Mouse (Mus musculus) left cerebral cortex, adult 18-20 months (tissue): Measurements from ENCODE around the gene Kbtbd13. TPM values are rescaled to one million over a fixed set of nuclear protein-coding genes. Genes with fewer than 3 reads are reported as not detected.

Source experiments
- DNase-seq, 2 experiments: peaks; one replicate each; pipeline ENCODE4 v3.0.0; 2021 to 2022; ENCODE audit warnings: low spot score in 2 of 2, mixed read lengths in 1 of 2
- long read RNA-seq, 2 experiments: library from polyadenylated mRNA; stranded (forward); transcript quantifications; one replicate each; pipeline ENCODE4 v2.0.0; 2021
- total RNA-seq, 2 experiments: library from RNA; stranded (reverse); gene quantifications; 2 replicates each; pipeline ENCODE4 v1.2.3; 2021

Gene Kbtbd13
- under 1 TPM in 1 of 2 experiments, not detected in 1; 0.16 TPM for total RNA-seq
- long read RNA-seq, experiment 1 = 0 reads
- long read RNA-seq, experiment 2, partial matches to known transcripts = 0 of 1 reads
- long read RNA-seq, experiment 2, other reads (novel, unspliced or antisense) = 0 of 1 reads

GRCm38 (mm10) chr9:65391613-65391964, at the start of gene Kbtbd13:
Kbtbd13 (minus strand) TSS chr9:65391652.
- no peak for DNase-seq

- DNase-seq = peak; percentile 88 to 92
Measured at GRCm38 (mm10) chr9:65435671-65436301, 44.3 kb upstream of the Kbtbd13 start, which contains the start of gene Mtfmt. Mtfmt (plus strand) TSS chr9:65435782.

GRCm38 (mm10) chr9:65435211-65435610, 43.8 kb upstream of the Kbtbd13 start:
- DNase-seq = no peak

- peak in 1 of 2 experiments; percentile 20 for DNase-seq
Measured at GRCm38 (mm10) chr9:65434140-65434539, 42.7 kb upstream of the Kbtbd13 start.

GRCm38 (mm10) chr9:65432236-65432635, 40.8 kb upstream of the Kbtbd13 start:
- peak; percentile 89 to 94 for DNase-seq

- no peak for DNase-seq
Measured at GRCm38 (mm10) chr9:65430921-65431320, 39.5 kb upstream of the Kbtbd13 start.

- DNase-seq = no peak
Measured at GRCm38 (mm10) chr9:65430401-65430800, 38.9 kb upstream of the Kbtbd13 start.

- no peak for DNase-seq
Measured at GRCm38 (mm10) chr9:65428003-65428402, 36.6 kb upstream of the Kbtbd13 start.

- no peak for DNase-seq
Measured at GRCm38 (mm10) chr9:65427511-65427910, 36.1 kb upstream of the Kbtbd13 start.

- DNase-seq = no peak
Measured at GRCm38 (mm10) chr9:65424393-65424792, 32.9 kb upstream of the Kbtbd13 start.

- no peak for DNase-seq
Measured at GRCm38 (mm10) chr9:65422760-65423501, 31.5 kb upstream of the Kbtbd13 start, which contains the start of gene Slc51b. Slc51b (minus strand) TSS chr9:65422955.

GRCm38 (mm10) chr9:65419633-65420032, 28.2 kb upstream of the Kbtbd13 start:
- DNase-seq = no peak

GRCm38 (mm10) chr9:65417738-65418137, 26.3 kb upstream of the Kbtbd13 start:
- no peak for DNase-seq

GRCm38 (mm10) chr9:65411326-65411725, 19.9 kb upstream of the Kbtbd13 start:
- DNase-seq = no peak

GRCm38 (mm10) chr9:65410378-65410777, 18.9 kb upstream of the Kbtbd13 start:
- DNase-seq = no peak

- DNase-seq = no peak
Measured at GRCm38 (mm10) chr9:65408871-65409295, 17.4 kb upstream of the Kbtbd13 start.

GRCm38 (mm10) chr9:65407861-65408260, 16.4 kb upstream of the Kbtbd13 start:
- no peak for DNase-seq

- no peak for DNase-seq
Measured at GRCm38 (mm10) chr9:65407327-65407726, 15.9 kb upstream of the Kbtbd13 start.

GRCm38 (mm10) chr9:65405184-65405449, 13.7 kb upstream of the Kbtbd13 start:
- DNase-seq = no peak

- peak; percentile 66 to 75 for DNase-seq
Measured at GRCm38 (mm10) chr9:65404331-65405183, 13.1 kb upstream of the Kbtbd13 start.

GRCm38 (mm10) chr9:65399934-65400333, 8.5 kb upstream of the Kbtbd13 start:
- DNase-seq = no peak

GRCm38 (mm10) chr9:65398279-65398678, 6.8 kb upstream of the Kbtbd13 start, which contains the start of gene Rasl12:
Rasl12 (plus strand) TSS chr9:65398506.
- peak; percentile 42 to 58 for DNase-seq
